Mouse (Mus musculus) monocyte, adult 5-6 weeks (primary cell): Measurements from ENCODE around the gene Tmprss7. TPM values are rescaled to one million over a fixed set of nuclear protein-coding genes. Genes with fewer than 3 reads are reported as not detected.

ENCODE experiments used
- ATAC-seq: fragments of 153-309, 156-312 bp; replicated peaks from 2 replicates; pipeline ENCODE4 v1.8.0; 2017; ENCODE audit warnings: mild to moderate bottlenecking; ENCODE audit not compliant: low TSS enrichment, insufficient number of reproducible peaks, severe bottlenecking, poor library complexity, low FRiP score
- total RNA-seq: library from RNA; stranded (forward); fragments of 200-1000, 200-491, 200-594 nt; gene quantifications from 3 replicates; pipeline ENCODE4 v1.2.3, GENCODE M21; 2017

Tmprss7 gene
- not detected in 3 replicates for total RNA-seq

GRCm38 (mm10) chr16:45693558-45693957, at the start of gene Tmprss7:
Gene Tmprss7 (minus strand): TSS chr16:45693658.
- ATAC-seq, result no peak

- peak; percentile 79 for ATAC-seq
Observed at GRCm38 (mm10) chr16:45742615-45743476, 49.4 kb upstream of the Tmprss7 start, which contains the start of gene Abhd10. Gene Abhd10 (minus strand): TSS chr16:45742955.

- peak; percentile 53 for ATAC-seq
Observed at GRCm38 (mm10) chr16:45737880-45738279, 44.4 kb upstream of the Tmprss7 start.

GRCm38 (mm10) chr16:45736724-45737123, 43.3 kb upstream of the Tmprss7 start:
- ATAC-seq, result no peak

GRCm38 (mm10) chr16:45729163-45729562, 35.7 kb upstream of the Tmprss7 start:
- no peak for ATAC-seq

GRCm38 (mm10) chr16:45724742-45725102, 31.3 kb upstream of the Tmprss7 start:
- no peak for ATAC-seq

GRCm38 (mm10) chr16:45724061-45724741, 30.7 kb upstream of the Tmprss7 start, which contains the start of gene Tagln3:
Gene Tagln3 (minus strand): TSS chr16:45724608.
- no peak for ATAC-seq

GRCm38 (mm10) chr16:45723172-45723901, 29.9 kb upstream of the Tmprss7 start:
- no peak for ATAC-seq

- ATAC-seq, result no peak
Observed at GRCm38 (mm10) chr16:45722460-45722951, 29.0 kb upstream of the Tmprss7 start.

- ATAC-seq, result no peak
Observed at GRCm38 (mm10) chr16:45720022-45720630, 26.7 kb upstream of the Tmprss7 start.

GRCm38 (mm10) chr16:45718296-45718695, 24.8 kb upstream of the Tmprss7 start:
- ATAC-seq, result no peak

- no peak for ATAC-seq
Observed at GRCm38 (mm10) chr16:45714489-45715150, 21.2 kb upstream of the Tmprss7 start.

GRCm38 (mm10) chr16:45713878-45714277, 20.4 kb upstream of the Tmprss7 start:
- no peak for ATAC-seq

- ATAC-seq, result no peak
Observed at GRCm38 (mm10) chr16:45713261-45713660, 19.8 kb upstream of the Tmprss7 start.

GRCm38 (mm10) chr16:45711263-45711662, 17.8 kb upstream of the Tmprss7 start:
- ATAC-seq, result no peak

GRCm38 (mm10) chr16:45699301-45699700, 5.8 kb upstream of the Tmprss7 start:
- no peak for ATAC-seq

GRCm38 (mm10) chr16:45697996-45698395, 4.5 kb upstream of the Tmprss7 start:
- no peak for ATAC-seq

GRCm38 (mm10) chr16:45695445-45696160, 2.1 kb upstream of the Tmprss7 start:
- no peak for ATAC-seq
